Mouse (Mus musculus): ENCODE data around the gene Hrc. TPM values are rescaled to one million over a fixed set of nuclear protein-coding genes. Genes with fewer than 3 reads are reported as not detected.

The Hrc gene
- polyA plus RNA-seq (2017; shearing (Covaris generic)): not detected

DNA sequence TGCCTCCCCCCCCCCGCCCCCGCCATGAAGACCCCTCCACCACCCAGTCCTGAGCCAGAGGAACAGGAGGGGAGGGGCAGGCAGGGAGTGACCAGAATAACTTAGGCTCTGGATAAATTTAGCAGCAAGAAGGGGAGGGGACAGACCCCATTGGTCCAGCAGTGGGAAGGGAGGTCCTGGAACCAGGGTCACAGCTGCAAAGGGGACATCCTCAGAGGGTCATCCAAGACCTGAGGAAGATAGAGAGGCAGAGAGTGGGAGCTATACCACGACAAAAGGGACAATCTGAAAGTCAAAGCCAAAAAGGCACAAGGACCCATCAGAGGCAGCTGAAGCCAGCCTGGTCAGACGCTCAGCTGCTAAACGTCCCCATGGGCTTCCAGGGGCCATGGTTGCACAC is at the start of gene Hrc:
Gene Hrc, plus strand, starts transcription at position 235 of the 400 bp plus-strand sequence.

GRCm38 (mm10) chr7:45333431-45333982 is 1.6 kb upstream of the Hrc start, which contains the start of gene Trpm4:
Gene Trpm4, minus strand, starts transcription at chr7:45333780.

GRCm38 (mm10) chr7:45366652-45367019 is 31.5 kb downstream of the Hrc start, which contains the start of gene Ppfia3:
Gene Ppfia3, minus strand, starts transcription at chr7:45367019.

DNA sequence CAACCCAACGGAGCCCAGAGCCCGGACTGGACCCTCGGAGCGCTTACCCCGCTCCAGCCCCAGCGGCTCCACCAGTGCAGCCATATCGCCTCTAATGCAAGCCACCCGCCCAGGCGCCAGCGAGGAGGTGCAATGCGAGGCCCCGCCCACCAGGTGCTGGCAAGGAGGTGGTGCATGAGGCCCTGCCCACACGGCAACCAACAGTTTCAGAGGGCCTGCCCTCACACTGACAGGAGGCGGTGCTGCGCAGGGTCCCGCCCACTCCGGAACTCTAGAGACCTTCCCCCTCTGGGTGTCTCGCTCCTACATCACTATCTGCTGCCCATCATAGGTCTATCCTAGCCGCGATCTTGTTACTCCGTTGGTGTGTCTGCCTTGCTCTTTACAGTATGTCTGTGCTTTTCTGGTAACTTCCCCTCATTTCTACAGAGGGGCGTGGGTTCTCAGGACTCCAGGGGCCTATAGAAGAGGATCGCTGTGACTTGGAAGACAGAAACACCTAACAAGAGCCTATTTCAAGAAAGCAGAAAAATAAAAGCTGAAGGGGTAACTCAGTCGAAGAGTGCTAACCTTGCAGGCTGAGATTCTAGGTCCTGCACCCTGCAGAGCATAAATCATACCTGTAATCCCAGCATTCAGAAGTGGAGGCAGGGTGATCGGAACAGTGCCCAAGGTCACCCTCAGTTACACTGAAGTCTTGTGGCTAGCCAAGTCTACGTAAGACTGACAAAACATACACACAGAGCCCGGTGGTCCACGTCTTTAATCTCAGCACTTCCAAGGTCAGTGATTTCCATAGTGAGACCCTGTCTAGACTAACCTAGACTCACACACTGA is 35.6 kb downstream of the Hrc start, which contains the start of gene Lin7b:
Gene Lin7b, minus strand, starts transcription at position 109 of the 837 bp plus-strand sequence.

Other genes with a start within 250 kb of the Hrc start
- 4.0 TPM for gene Rcn3, start 243.1 kb upstream of the Hrc start, polyA plus RNA-seq (2017; shearing (Covaris generic))
- gene Fcgrt, start 231.4 kb upstream of the Hrc start, polyA plus RNA-seq (2017; shearing (Covaris generic)): 5.7 TPM
- 1,926 TPM for gene Rps11, start 210.9 kb upstream of the Hrc start, polyA plus RNA-seq (2017; shearing (Covaris generic))
- 3,339 TPM for gene Rpl13a, start 206.5 kb upstream of the Hrc start, polyA plus RNA-seq (2017; shearing (Covaris generic))
- not detected for gene Gm45713, start 199.1 kb upstream of the Hrc start, polyA plus RNA-seq (2017; shearing (Covaris generic))
- gene Flt3l, start 198.9 kb upstream of the Hrc start, polyA plus RNA-seq (2017; shearing (Covaris generic)): 136 TPM
- gene Pih1d1, start 181.0 kb upstream of the Hrc start, polyA plus RNA-seq (2017; shearing (Covaris generic)): 26.1 TPM
- gene Aldh16a1, start 180.7 kb upstream of the Hrc start, polyA plus RNA-seq (2017; shearing (Covaris generic)): 34.3 TPM
- not detected for gene Slc17a7, start 171.3 kb upstream of the Hrc start, polyA plus RNA-seq (2017; shearing (Covaris generic))
- gene Gfy, start 155.7 kb upstream of the Hrc start, polyA plus RNA-seq (2017; shearing (Covaris generic)): not detected
- gene Pth2, start 154.3 kb upstream of the Hrc start, polyA plus RNA-seq (2017; shearing (Covaris generic)): not detected
- gene Ccdc155, start 130.4 kb upstream of the Hrc start, polyA plus RNA-seq (2017; shearing (Covaris generic)): not detected
- gene Dkkl1, start 123.1 kb upstream of the Hrc start, polyA plus RNA-seq (2017; shearing (Covaris generic)): 32.1 TPM
- gene Tead2, start 119.5 kb upstream of the Hrc start, polyA plus RNA-seq (2017; shearing (Covaris generic)): 1.2 TPM
- gene Cd37, start 96.2 kb upstream of the Hrc start, polyA plus RNA-seq (2017; shearing (Covaris generic)): 391 TPM
- gene Slc6a16, start 94.2 kb upstream of the Hrc start, polyA plus RNA-seq (2017; shearing (Covaris generic)): not detected
- gene Slc6a21, start 57.8 kb upstream of the Hrc start, polyA plus RNA-seq (2017; shearing (Covaris generic)): not detected
- 5.3 TPM for gene Trpm4, start 1.5 kb upstream of the Hrc start, polyA plus RNA-seq (2017; shearing (Covaris generic))
- 0.30 TPM for gene Ppfia3, start 31.7 kb downstream of the Hrc start, polyA plus RNA-seq (2017; shearing (Covaris generic))
- not detected for gene Lin7b, start 35.3 kb downstream of the Hrc start, polyA plus RNA-seq (2017; shearing (Covaris generic))
- gene Snrnp70, start 60.5 kb downstream of the Hrc start, polyA plus RNA-seq (2017; shearing (Covaris generic)): 207 TPM
- not detected for gene Kcna7, start 70.4 kb downstream of the Hrc start, polyA plus RNA-seq (2017; shearing (Covaris generic))
- gene Ntf5, start 78.4 kb downstream of the Hrc start, polyA plus RNA-seq (2017; shearing (Covaris generic)): 0.19 TPM
- not detected for gene Lhb, start 85.5 kb downstream of the Hrc start, polyA plus RNA-seq (2017; shearing (Covaris generic))
- 5.5 TPM for gene Gys1, start 99.6 kb downstream of the Hrc start, polyA plus RNA-seq (2017; shearing (Covaris generic))
- gene Ruvbl2, start 102.8 kb downstream of the Hrc start, polyA plus RNA-seq (2017; shearing (Covaris generic)): 32.9 TPM
- 2,431 TPM for gene Ftl1, start 124.6 kb downstream of the Hrc start, polyA plus RNA-seq (2017; shearing (Covaris generic))
- 199 TPM for gene Bax, start 131.6 kb downstream of the Hrc start, polyA plus RNA-seq (2017; shearing (Covaris generic))
- 2.3 TPM for gene Tulp2, start 146.6 kb downstream of the Hrc start, polyA plus RNA-seq (2017; shearing (Covaris generic))
- not detected for gene Gm45808, start 151.5 kb downstream of the Hrc start, polyA plus RNA-seq (2017; shearing (Covaris generic))
- 0.60 TPM for gene Dhdh, start 153.5 kb downstream of the Hrc start, polyA plus RNA-seq (2017; shearing (Covaris generic))
- 208 TPM for gene Nucb1, start 175.1 kb downstream of the Hrc start, polyA plus RNA-seq (2017; shearing (Covaris generic))
- 868 TPM for gene Ppp1r15a, start 191.0 kb downstream of the Hrc start, polyA plus RNA-seq (2017; shearing (Covaris generic))
- 0.39 TPM for gene Plekha4, start 191.0 kb downstream of the Hrc start, polyA plus RNA-seq (2017; shearing (Covaris generic))
- 0.64 TPM for gene Hsd17b14, start 219.6 kb downstream of the Hrc start, polyA plus RNA-seq (2017; shearing (Covaris generic))
- 38.4 TPM for gene Bcat2, start 234.9 kb downstream of the Hrc start, polyA plus RNA-seq (2017; shearing (Covaris generic))

Data from effector memory CD4-positive, alpha-beta T cell, adult 5 months (primary cell).